Mouse (Mus musculus): ENCODE data around the gene Ttc16.

- no peak for TF ChIP-seq E2F4 (IDR thresholded peaks at IDR 0.05; ENCODE audit: insufficient read depth)
- no peak for TF ChIP-seq MAX (IDR thresholded peaks at IDR 0.05; ENCODE audit: low read depth)
- no peak for TF ChIP-seq USF1 (IDR thresholded peaks at IDR 0.05; ENCODE audit: low read depth)
- no peak for TF ChIP-seq POLR2A (IDR thresholded peaks at IDR 0.05; ENCODE audit: insufficient read length, low read depth)
- no peak for TF ChIP-seq POLR2AphosphoS2 (IDR thresholded peaks at IDR 0.05; ENCODE audit: insufficient read length, low read depth)
- no peak for TF ChIP-seq REST (IDR thresholded peaks at IDR 0.05; ENCODE audit: insufficient read depth, insufficient read length)
- no peak for TF ChIP-seq MYOG (IDR thresholded peaks at IDR 0.05; ENCODE audit: control insufficient read depth in 1 of 3, insufficient read depth in 1 of 3, insufficient read length in 2 of 3, low read depth in 2 of 3)
- no peak for TF ChIP-seq CEBPB (IDR thresholded peaks at IDR 0.05; ENCODE audit: insufficient read depth, poor library complexity, severe bottlenecking)
- no peak for TF ChIP-seq MYOD1 (IDR thresholded peaks at IDR 0.05; ENCODE audit: control insufficient read depth in 1 of 3, insufficient read length in 2 of 3, low read depth in 2 of 3)
- no peak for TF ChIP-seq TCF3 (IDR thresholded peaks at IDR 0.05; ENCODE audit: insufficient read length, low read depth)
- no peak for TF ChIP-seq TCF12 (IDR thresholded peaks at IDR 0.05; ENCODE audit: insufficient read depth, poor library complexity, severe bottlenecking)
- TF ChIP-seq SRF (IDR thresholded peaks at IDR 0.05; ENCODE audit: control insufficient read depth, insufficient read length, low read depth): no peak
These were observed 2.6 kb upstream of the Ttc16 start for GRCm38 (mm10) chr2:32778081-32778480.
